Comparison of ENCODE assay signal across 9 mouse cellular contexts in the genomic region with DNA sequence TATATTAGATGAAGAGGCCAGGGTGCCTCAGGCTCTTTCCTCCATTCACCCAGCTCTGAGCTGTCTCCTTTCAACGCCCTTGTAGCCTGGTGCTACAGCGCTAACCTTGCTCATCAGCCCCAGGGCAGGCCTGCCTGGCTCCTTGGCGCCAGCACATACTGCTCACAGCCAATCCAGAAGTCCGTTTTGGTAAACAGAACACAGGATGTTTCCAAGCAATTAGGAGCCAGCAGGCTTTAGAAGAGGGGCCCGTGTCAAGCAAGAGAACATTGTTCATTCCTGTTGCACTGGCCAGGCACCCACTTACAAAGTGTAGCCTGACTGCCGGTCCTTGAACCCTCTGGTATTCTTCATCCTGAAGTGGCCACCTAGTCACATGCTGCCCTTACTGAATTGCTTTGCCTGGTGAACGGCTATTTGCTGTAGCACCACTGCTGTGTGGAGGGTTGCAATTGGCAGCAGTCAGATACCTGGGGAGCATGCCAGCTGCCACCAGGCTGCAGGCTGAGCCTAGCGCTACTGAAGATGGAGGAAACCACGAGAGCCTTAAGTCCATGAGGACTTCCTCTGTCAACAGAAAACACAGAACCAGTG. TPM values are rescaled to one million over a fixed set of nuclear protein-coding genes. Genes with fewer than 3 reads are reported as not detected.
A peak's percentile ranks its signal among the peaks of the same experiment; 100 is the strongest.
DNase-seq lines count a peak whose midpoint lies in the region; ATAC-seq lines count a peak whose summit lies in the region.
"Had no signal": no experiment of that assay in that cellular context is flagged by ENCODE, and none has a peak within 500 bp of the region (broad histone marks: within the 10 kb centered on the region; RNA-seq: fewer than 3 reads in every experiment).

No protein-coding gene starts in this region.

- no peaks in the 10 kb centered on the region for H3K27me3 ChIP-seq in forebrain, embryonic 13.5 days

- H3K4me2 ChIP-seq in forebrain, embryonic 13.5 days = no peak overlapping the region

- H3K9ac ChIP-seq in forebrain, embryonic 13.5 days = no peak overlapping the region

- intact Hi-C loops in heart, postnatal 36 days (cut with DNase I) = no loop called here
- intact Hi-C loops in left cerebral cortex, postnatal 4 days (cut with DNase I) = no loop called here

- peak overlapping the region; percentile 75 for H3K27ac ChIP-seq in forebrain, embryonic 13.5 days

- H3K36me3 ChIP-seq in forebrain, embryonic 13.5 days (ENCODE audit: poor library complexity, severe bottlenecking) = peaks cover 42% of the 10 kb centered on the region

- H3K9me3 ChIP-seq in forebrain, embryonic 13.5 days (replicated peaks) = no peaks in the 10 kb centered on the region

- no peak overlapping the region for H3K4me3 ChIP-seq in forebrain, embryonic 13.5 days

- WGBS in forebrain, embryonic 13.5 days = 29% methylated on average over 9 of the region's 9 CpGs

- ATAC-seq in forebrain, embryonic 13.5 days = peak; percentile 86

- H3K4me1 ChIP-seq in forebrain, embryonic 13.5 days = peaks cover 27% of the 10 kb centered on the region

- DNase-seq in gastrocnemius, postnatal 10 days = peak; percentile 41
- DNase-seq in gastrocnemius, postnatal 25 days = no peak
- DNase-seq in adrenal gland, postnatal 36 days = peak; percentile 16 to 51
- peak; percentile 37 to 61 for DNase-seq in heart, postnatal 36 days
- DNase-seq in left cerebral cortex, postnatal 4 days = peak; percentile 82
- peak; percentile 39 to 60 for DNase-seq in right cerebral cortex, adult 2 months (ENCODE audit: low spot score in 2 of 2)
- no peak for DNase-seq in urinary bladder, postnatal 14 days (ENCODE audit: low spot score)

RNA-seq across cellular contexts. Expression of a gene that starts 35.9 kb away (rescaled TPM):
- total RNA-seq in gastrocnemius, postnatal 10 days (2021) = 100 to 1,000 TPM; 379 to 385 TPM
- 100 to 1,000 TPM; 458 to 459 TPM for total RNA-seq in gastrocnemius, postnatal 25 days (2021)
- total RNA-seq in adrenal gland, postnatal 36 days (2021) = 100 to 1,000 TPM; 385 to 397 TPM
- polyA plus RNA-seq in forebrain, embryonic 13.5 days (2015; fragmentation: Nextera tagmentation; extraction: Ambion mirVana) = 262 and 301 TPM in 2 replicates
- total RNA-seq in heart, postnatal 36 days (2021) = 1,000 to 10,000 TPM in 1 of 2 experiments, 100 to 1,000 TPM in 1; 980 to 1,105 TPM
- 100 to 1,000 TPM; 161 to 166 TPM for total RNA-seq in left cerebral cortex, postnatal 4 days (2021)

RNA-seq across cellular contexts. Expression of a gene that starts 47.1 kb away (rescaled TPM):
- total RNA-seq in gastrocnemius, postnatal 10 days (2021) = not detected
- total RNA-seq in gastrocnemius, postnatal 25 days (2021) = not detected
- not detected for total RNA-seq in adrenal gland, postnatal 36 days (2021)
- polyA plus RNA-seq in forebrain, embryonic 13.5 days (2015; fragmentation: Nextera tagmentation; extraction: Ambion mirVana) = not detected in 2 replicates
- total RNA-seq in heart, postnatal 36 days (2021) = not detected
- not detected for total RNA-seq in left cerebral cortex, postnatal 4 days (2021)
- polyA plus RNA-seq: neural tube, embryonic 11.5 days had no signal

RNA-seq across cellular contexts. Expression of a gene that starts 58.1 kb away (rescaled TPM):
- not detected for total RNA-seq in gastrocnemius, postnatal 10 days (2021)
- not detected for total RNA-seq in gastrocnemius, postnatal 25 days (2021)
- not detected for total RNA-seq in adrenal gland, postnatal 36 days (2021)
- polyA plus RNA-seq in forebrain, embryonic 13.5 days (2015; fragmentation: Nextera tagmentation; extraction: Ambion mirVana) = not detected in 2 replicates
- total RNA-seq in heart, postnatal 36 days (2021) = not detected
- not detected for total RNA-seq in left cerebral cortex, postnatal 4 days (2021)
- polyA plus RNA-seq: neural tube, embryonic 11.5 days had no signal

Comparison
In these comparisons a context has a peak if more than half of its experiments do, and no peak if none do; other contexts are left out.
1. DNase-seq: peak in gastrocnemius, postnatal 10 days (single experiment), adrenal gland, postnatal 36 days (2 of 2), heart, postnatal 36 days (2 of 2), left cerebral cortex, postnatal 4 days (single experiment) and right cerebral cortex, adult 2 months (2 of 2); none in gastrocnemius, postnatal 25 days (single experiment) and urinary bladder, postnatal 14 days (single experiment).